19 mouse cellular contexts compared by ENCODE assay signal in genomic region chr19:59170766-59171095, GRCm38 (mm10). TPM values are rescaled to one million over a fixed set of nuclear protein-coding genes. Genes with fewer than 3 reads are reported as not detected.
A peak's percentile ranks its signal among the peaks of the same experiment; 100 is the strongest.
DNase-seq lines count a peak whose midpoint lies in the region; ATAC-seq and TF ChIP-seq lines count a peak whose summit lies in the region.
"Had no signal": no experiment of that assay in that cellular context is flagged by ENCODE, and none has a peak within 500 bp of the region (broad histone marks: within the 10 kb centered on the region; RNA-seq: fewer than 3 reads in every experiment).

No protein-coding gene starts in this region.

- H3K9me3 ChIP-seq in lung, embryonic 14.5 days (ENCODE audit: low read depth, low read length) = no peaks in the 10 kb centered on the region
- H3K9me3 ChIP-seq in forebrain, embryonic 10.5 days = no peaks in the 10 kb centered on the region
- H3K9me3 ChIP-seq in limb, embryonic 12.5 days = no peaks in the 10 kb centered on the region
- H3K9me3 ChIP-seq: lung, embryonic 15.5 days; neural tube, embryonic 13.5 days had no signal

- no peaks in the 10 kb centered on the region; the same call in 1 of the 2 replicates for H3K4me1 ChIP-seq in lung, embryonic 14.5 days (ENCODE audit: insufficient read depth)
- peaks cover 77% of the 10 kb centered on the region for H3K4me1 ChIP-seq in forebrain, embryonic 10.5 days
- H3K4me1 ChIP-seq in limb, embryonic 12.5 days (replicated peaks) = peaks cover 42% of the 10 kb centered on the region

- peak; percentile 61 for DNase-seq in embryo, embryonic 10.5 days (ENCODE audit: low spot score)
- no peak for DNase-seq in embryo, embryonic 10 days (ENCODE audit: low spot score)
- no peak for DNase-seq in lung, embryonic 14.5 days
- no peak for DNase-seq in lung, postnatal 4 days
- peak; percentile 64 for DNase-seq in forebrain, embryonic 10.5 days (ENCODE audit: extremely low spot score, low spot score)
- DNase-seq in right cerebral cortex, postnatal 4 days = no peak
- DNase-seq: cerebellum, adult 9-11 months; kidney, adult 11 months; liver; right cerebral cortex, adult 18-20 months had no signal

- H3K27ac ChIP-seq in lung, embryonic 14.5 days (ENCODE audit: low read depth) = no peak overlapping the region
- peak overlapping the region; percentile 94 for H3K27ac ChIP-seq in forebrain, embryonic 10.5 days
- H3K27ac ChIP-seq in limb, embryonic 12.5 days = no peak overlapping the region
- H3K27ac ChIP-seq: lung, embryonic 15.5 days; neural tube, embryonic 13.5 days had no signal

- no peak overlapping the region for H3K4me2 ChIP-seq in lung, embryonic 14.5 days
- peak overlapping the region; percentile 56 for H3K4me2 ChIP-seq in limb, embryonic 12.5 days

- 1% methylated on average over 5 of the region's 6 CpGs for WGBS in lung, embryonic 14.5 days
- WGBS in forebrain, embryonic 10.5 days = 0% methylated on average over 6 of the region's 6 CpGs
- 3% methylated on average over 6 of the region's 6 CpGs for WGBS in limb, embryonic 12.5 days

- ATAC-seq in lung, embryonic 14.5 days (ENCODE audit: insufficient read depth) = no peak
- no peak for ATAC-seq in limb, embryonic 12.5 days (ENCODE audit: insufficient number of reproducible peaks, insufficient read depth, low FRiP score, low TSS enrichment, low read depth)
- ATAC-seq in erythroblast, adult 5-6 weeks (replicated peaks; ENCODE audit: low FRiP score, poor library complexity, severe bottlenecking) = no peak
- ATAC-seq: Patski had no signal

- peak overlapping the region; percentile 32 for H3K4me3 ChIP-seq in lung, embryonic 14.5 days (ENCODE audit: low read depth, low read length)
- H3K4me3 ChIP-seq in forebrain, embryonic 10.5 days = peak overlapping the region; percentile 62
- no peak overlapping the region for H3K4me3 ChIP-seq in limb, embryonic 12.5 days (replicated peaks)

- H3K27me3 ChIP-seq in lung, embryonic 14.5 days (ENCODE audit: insufficient read depth, low read length) = peaks cover 98% of the 10 kb centered on the region
- peaks cover 100% of the 10 kb centered on the region for H3K27me3 ChIP-seq in forebrain, embryonic 10.5 days (ENCODE audit: poor library complexity, severe bottlenecking)
- H3K27me3 ChIP-seq in limb, embryonic 12.5 days = peaks cover 99% of the 10 kb centered on the region

- TF ChIP-seq CTCF in lung, embryonic 14.5 days (IDR thresholded peaks at IDR 0.05; ENCODE audit: low read depth) = no peak

- H3K9ac ChIP-seq in lung, embryonic 14.5 days = no peak overlapping the region
- no peak overlapping the region for H3K9ac ChIP-seq in limb, embryonic 12.5 days (replicated peaks)
- H3K9ac ChIP-seq: lung, embryonic 15.5 days; neural tube, embryonic 13.5 days had no signal

- no peaks in the 10 kb centered on the region for H3K36me3 ChIP-seq in lung, embryonic 14.5 days (ENCODE audit: insufficient read depth)
- no peaks in the 10 kb centered on the region; the same call in 1 of the 2 replicates for H3K36me3 ChIP-seq in forebrain, embryonic 10.5 days (replicated peaks)
- H3K36me3 ChIP-seq in limb, embryonic 12.5 days = no peaks in the 10 kb centered on the region
- H3K36me3 ChIP-seq: lung, embryonic 15.5 days; neural tube, embryonic 13.5 days had no signal

RNA-seq across cellular contexts. Expression of gene Vax1, which starts 0.9 kb away (rescaled TPM):
- polyA plus RNA-seq in lung, embryonic 14.5 days (2014; fragmentation: Nextera tagmentation; extraction: Ambion mirVana) = not detected in 2 replicates
- polyA plus RNA-seq in forebrain, embryonic 10.5 days (2016; fragmentation: Nextera tagmentation; extraction: Ambion mirVana) = 0.50 and 1.0 TPM in 2 replicates
- not detected in 2 replicates for polyA plus RNA-seq in limb, embryonic 12.5 days (2016; fragmentation: Nextera tagmentation; extraction: Ambion mirVana)
- total RNA-seq in erythroblast, adult 5-6 weeks (2015; ENCODE audit: low replicate concordance) = not detected in 2 replicates
- total RNA-seq in erythroblast, adult 5-6 weeks (2017; ENCODE audit: low replicate concordance) = not detected in 2 replicates
- total RNA-seq: heart, adult 18-20 months; hematopoietic stem cell, adult 5-6 weeks had no signal
- polyA plus RNA-seq: large intestine, adult 2 months; lung, embryonic 15.5 days; neural tube, embryonic 13.5 days; Patski had no signal

RNA-seq across cellular contexts. Expression of gene Kcnk18, which starts 48.3 kb away (rescaled TPM):
- not detected in 2 replicates for polyA plus RNA-seq in lung, embryonic 14.5 days (2014; fragmentation: Nextera tagmentation; extraction: Ambion mirVana)
- not detected in 2 replicates for polyA plus RNA-seq in forebrain, embryonic 10.5 days (2016; fragmentation: Nextera tagmentation; extraction: Ambion mirVana)
- not detected in 2 replicates for polyA plus RNA-seq in limb, embryonic 12.5 days (2016; fragmentation: Nextera tagmentation; extraction: Ambion mirVana)
- total RNA-seq in erythroblast, adult 5-6 weeks (2015; ENCODE audit: low replicate concordance) = not detected in 2 replicates
- not detected in 2 replicates for total RNA-seq in erythroblast, adult 5-6 weeks (2017; ENCODE audit: low replicate concordance)
- total RNA-seq: heart, adult 18-20 months; hematopoietic stem cell, adult 5-6 weeks; left cerebral cortex, adult 18-20 months had no signal
- polyA plus RNA-seq: large intestine, adult 2 months; lung, embryonic 15.5 days; neural tube, embryonic 13.5 days; Patski had no signal

Comparison
In these comparisons a context has a peak if more than half of its experiments do, and no peak if none do; other contexts are left out.
1. DNase-seq: peak in embryo, embryonic 10.5 days (single experiment) and forebrain, embryonic 10.5 days (single experiment); none in embryo, embryonic 10 days (single experiment), lung, embryonic 14.5 days (single experiment), lung, postnatal 4 days (0 of 2) and right cerebral cortex, postnatal 4 days (single experiment).